Mouse (Mus musculus) adrenal gland, adult 18-20 months (tissue): ENCODE measurements around the gene Mrgpra4. TPM values are rescaled to one million over a fixed set of nuclear protein-coding genes. Genes with fewer than 3 reads are reported as not detected.

Source experiments
- DNase-seq, 2 experiments: peaks; one replicate each; pipeline ENCODE4 v3.0.0; 2021 to 2022; ENCODE audit warnings: low spot score in 2 of 2
- long read RNA-seq, 2 experiments: library from polyadenylated mRNA; stranded (forward); transcript quantifications; one replicate each; pipeline ENCODE4 v2.0.0; 2021
- total RNA-seq, 2 experiments: library from RNA; stranded (reverse); gene quantifications; 1 replicate in 1 of 2; 2 replicates in 1 of 2; pipeline ENCODE4 v1.2.3; 2021

The Mrgpra4 gene
- not detected for total RNA-seq
- long read RNA-seq, experiment 1, result 0 reads
- long read RNA-seq, experiment 2, result 0 reads

- no peak for DNase-seq
Observed at GRCm38 (mm10) chr7:47981995-47982394, at the start of gene Mrgpra4. Gene Mrgpra4, minus strand, starts transcription at chr7:47982095.

GRCm38 (mm10) chr7:48027497-48027896, 45.6 kb upstream of the Mrgpra4 start, which contains the start of gene Mrgprx1:
Gene Mrgprx1, minus strand, starts transcription at chr7:48027597.
- DNase-seq, result no peak

GRCm38 (mm10) chr7:48017874-48018273, 36.0 kb upstream of the Mrgpra4 start:
- no peak for DNase-seq

- no peak for DNase-seq
Observed at GRCm38 (mm10) chr7:47995689-47996088, 13.8 kb upstream of the Mrgpra4 start.

DNA sequence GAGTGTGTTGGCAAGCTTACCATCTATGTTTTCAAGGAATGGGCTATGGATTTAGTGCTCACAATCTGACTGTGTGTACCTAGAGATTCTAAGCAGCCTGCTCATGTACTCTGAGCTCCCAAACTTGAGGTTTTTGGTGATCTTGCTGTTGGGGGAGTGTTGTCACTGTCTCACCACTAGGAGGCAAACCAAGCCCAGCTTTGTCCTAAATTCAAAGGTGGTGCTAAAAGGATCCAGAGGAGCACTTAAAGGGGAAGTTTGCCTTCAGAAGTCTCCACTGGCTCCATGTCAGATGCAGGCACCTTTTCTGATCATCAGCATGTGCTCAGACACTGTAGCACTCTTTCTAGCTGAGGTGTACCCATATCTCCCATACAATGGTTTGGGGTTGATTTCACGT, 4.9 kb upstream of the Mrgpra4 start:
- no peak for DNase-seq

Other genes with a start within 250 kb of the Mrgpra4 start
- gene Mrgprx1, start 45.5 kb upstream of the Mrgpra4 start, total RNA-seq, result not detected
- not detected for gene Mrgprb5, start 186.9 kb upstream of the Mrgpra4 start, total RNA-seq
- not detected for gene Mrgprb4, start 217.2 kb upstream of the Mrgpra4 start, total RNA-seq